Mouse (Mus musculus): ENCODE data around the gene Mecom.

DNA sequence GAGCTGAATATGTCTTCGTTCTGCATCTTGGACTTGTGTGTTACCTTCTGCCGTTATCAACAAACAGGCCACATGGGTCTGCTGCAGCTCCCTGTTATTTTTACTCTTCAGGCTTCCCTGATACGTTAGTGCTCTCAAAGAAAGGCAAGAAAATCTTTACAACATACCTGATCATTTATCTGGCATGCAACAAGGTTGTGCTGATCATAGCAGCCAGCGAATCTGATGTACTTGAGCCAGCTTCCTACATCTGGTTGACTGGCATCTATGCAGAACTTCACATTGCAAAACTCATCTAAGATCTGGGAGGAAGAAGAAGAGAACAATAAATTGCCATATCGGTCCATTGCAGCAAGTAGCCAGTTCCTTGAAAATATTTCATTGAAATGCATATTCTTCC lies 538.2 kb downstream of the Mecom start:
- TF ChIP-seq POLR2A (IDR thresholded peaks at IDR 0.05; ENCODE audit: borderline replicate concordance, insufficient read depth, low read length) = no peak
- no peak for TF ChIP-seq CTCF (IDR thresholded peaks at IDR 0.05; ENCODE audit: borderline replicate concordance, insufficient read depth, low read depth, low read length)
